Comparison of ENCODE assay signal across 11 mouse cellular contexts in genomic region chr3:81052422-81052821, GRCm38 (mm10). TPM values are rescaled to one million over a fixed set of nuclear protein-coding genes. Genes with fewer than 3 reads are reported as not detected.
"Had no signal": no experiment of that assay in that cellular context is flagged by ENCODE, and none has a peak within 500 bp of the region (broad histone marks: within the 10 kb centered on the region; RNA-seq: fewer than 3 reads in every experiment).

No protein-coding gene starts in this region.

- H3K4me1 ChIP-seq: midbrain, embryonic 13.5 days had no signal

- ATAC-seq: hindbrain, embryonic 16.5 days; inflammation-experienced regulatory T-cells, adult 6 months; midbrain, embryonic 13.5 days had no signal

- H3K9ac ChIP-seq: limb, embryonic 15.5 days; liver, embryonic 14.5 days; midbrain, embryonic 13.5 days had no signal

- H3K36me3 ChIP-seq: limb, embryonic 15.5 days; midbrain, embryonic 13.5 days had no signal

- H3K9me3 ChIP-seq: limb, embryonic 15.5 days; midbrain, embryonic 13.5 days had no signal

- H3K4me3 ChIP-seq: limb, embryonic 15.5 days; midbrain, embryonic 13.5 days had no signal

- DNase-seq: layer of hippocampus, postnatal 36 days; lung, adult 18-20 months; right cerebral cortex, postnatal 25 days; thymus, postnatal 4 days had no signal

- H3K27me3 ChIP-seq: limb, embryonic 15.5 days; midbrain, embryonic 13.5 days had no signal

- H3K27ac ChIP-seq: kidney, postnatal 0 days; limb, embryonic 15.5 days; liver, embryonic 14.5 days; midbrain, embryonic 13.5 days; stomach, postnatal 0 days had no signal

- H3K4me2 ChIP-seq: limb, embryonic 15.5 days; midbrain, embryonic 13.5 days had no signal

RNA-seq across cellular contexts. Expression of gene Pdgfc, which starts 16.2 kb away (rescaled TPM):
- polyA plus RNA-seq: inflammation-experienced regulatory T-cells, adult 6 months had no signal
